Mouse (Mus musculus) erythroblast, embryonic 14.5 days (primary cell): ENCODE results near the gene Usb1.

Experiments used
- GATA1 ChIP-seq: IDR thresholded peaks from 2 replicates; pipeline ENCODE4 v1.6.1; 2012; ENCODE audit warnings: low read length, inconsistent platforms, mixed read lengths
- TAL1 ChIP-seq: IDR thresholded peaks from 3 replicates; pipeline ENCODE4 v1.6.1; 2012; ENCODE audit warnings: low read length, inconsistent platforms, mixed read lengths

DNA sequence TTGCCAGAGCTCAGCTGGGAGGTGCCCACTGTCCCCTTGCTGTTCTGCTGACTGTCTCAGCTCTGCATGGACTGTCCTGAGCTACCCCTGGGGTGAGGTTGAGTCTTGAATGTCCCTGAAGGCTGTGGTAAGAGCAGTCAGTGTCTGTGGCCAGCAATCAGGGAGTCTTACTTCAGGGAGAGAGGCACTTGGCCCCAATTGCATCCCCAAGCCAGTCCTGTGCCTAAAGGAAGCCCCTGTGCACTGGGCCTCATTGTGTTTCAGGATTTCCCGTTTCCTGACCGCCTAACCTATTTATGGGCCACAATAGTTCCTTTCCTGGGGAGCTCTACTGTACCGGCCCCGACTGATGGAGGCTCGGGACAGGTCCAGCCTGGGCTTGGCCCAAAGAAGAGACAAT, 60.5 kb downstream of the Usb1 start:
- TF ChIP-seq TAL1, result no peak
- TF ChIP-seq GATA1, result no peak
